In genomic region chr2:128221657-128222056, GRCm38 (mm10) we compare ENCODE assay signal across 17 mouse cellular contexts.
"Had no signal": no experiment of that assay in that cellular context is flagged by ENCODE, and none has a peak within 500 bp of the region (broad histone marks: within the 10 kb centered on the region; RNA-seq: fewer than 3 reads in every experiment).

No protein-coding gene starts in this region.

- H3K9ac ChIP-seq: neural tube, embryonic 12.5 days; neural tube, embryonic 13.5 days; neural tube, embryonic 15.5 days; stomach, embryonic 15.5 days had no signal

- H3K4me2 ChIP-seq: neural tube, embryonic 12.5 days; neural tube, embryonic 13.5 days; neural tube, embryonic 15.5 days; stomach, embryonic 15.5 days had no signal

- H3K27me3 ChIP-seq: neural tube, embryonic 12.5 days; neural tube, embryonic 13.5 days; neural tube, embryonic 15.5 days; stomach, embryonic 15.5 days had no signal

- H3K4me3 ChIP-seq: neural tube, embryonic 12.5 days; neural tube, embryonic 13.5 days; neural tube, embryonic 15.5 days; stomach, embryonic 15.5 days had no signal

- H3K36me3 ChIP-seq: neural tube, embryonic 12.5 days; neural tube, embryonic 13.5 days; neural tube, embryonic 15.5 days; stomach, embryonic 15.5 days had no signal

- DNase-seq: retina, postnatal 1 day; right cerebral cortex, adult 18-20 months; right cerebral cortex, postnatal 14 days; right cerebral cortex, postnatal 25 days; right cerebral cortex, postnatal 4 days; spleen, adult 18-20 months; thymus, adult 18-20 months; thymus, adult 2 months; thymus, postnatal 14 days; thymus, postnatal 25 days; thymus, postnatal 36 days; thymus, postnatal 4 days had no signal

- H3K4me1 ChIP-seq: neural tube, embryonic 12.5 days; neural tube, embryonic 13.5 days; neural tube, embryonic 15.5 days had no signal

- H3K9me3 ChIP-seq: neural tube, embryonic 12.5 days; neural tube, embryonic 13.5 days; neural tube, embryonic 15.5 days; stomach, embryonic 15.5 days had no signal

- H3K27ac ChIP-seq: neural tube, embryonic 12.5 days; neural tube, embryonic 13.5 days; neural tube, embryonic 15.5 days; stomach, embryonic 15.5 days; stomach, postnatal 0 days had no signal
